Mouse (Mus musculus) spleen, embryonic (tissue): Measurements from ENCODE around the gene Vmn1r30.

Source experiments
- CTCF ChIA-PET: fragments of 350-600 bp; sonication (Branson Sonifier 250); formaldehyde crosslinking; loops from one replicate; lab custom pipeline; 2022; lab: Charles Lee

Vmn1r30 gene

GRCm38 (mm10) chr6:58443285-58443684 lies at the start of gene Vmn1r30:
TSS of gene Vmn1r30 (minus strand) at chr6:58443385.
- CTCF ChIA-PET: no interaction called here

DNA sequence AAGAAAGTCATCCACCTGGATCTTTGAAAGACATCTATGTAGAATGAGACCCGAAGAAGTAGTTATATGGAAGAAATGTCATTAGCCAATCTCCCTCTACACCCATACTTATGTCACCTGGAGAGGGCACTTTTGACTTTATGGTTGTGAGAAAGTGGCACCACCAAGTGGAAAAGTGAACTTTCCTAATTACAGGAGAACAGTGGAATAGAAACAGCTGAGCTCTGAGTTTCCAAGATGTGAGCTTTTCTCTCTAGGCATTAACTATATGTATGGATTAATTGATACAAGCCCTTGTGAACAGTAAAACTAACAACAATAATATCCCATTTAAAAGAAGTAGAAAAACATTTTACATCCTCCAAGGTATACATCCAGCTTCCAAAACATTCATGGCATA lies 32.0 kb upstream of the Vmn1r30 start, which contains the start of gene Vmn1r31:
Gene Vmn1r31, minus strand, starts transcription at position 101 of the 400 bp plus-strand sequence.
- CTCF ChIA-PET: no interaction called here
